Mouse (Mus musculus): ENCODE measurements at regions not wholly inside any gene's neighbourhood (a gene's known extent, or its start where the extent isn't known, plus 50 kb on each side); places are given as distances from the start of the nearest gene placed in this dataset.
"Not testable (repeated sequence)": the region's sequence is repeated elsewhere in the genome, so short reads cannot be mapped to it uniquely, and the experiment has no call there.

DNA sequence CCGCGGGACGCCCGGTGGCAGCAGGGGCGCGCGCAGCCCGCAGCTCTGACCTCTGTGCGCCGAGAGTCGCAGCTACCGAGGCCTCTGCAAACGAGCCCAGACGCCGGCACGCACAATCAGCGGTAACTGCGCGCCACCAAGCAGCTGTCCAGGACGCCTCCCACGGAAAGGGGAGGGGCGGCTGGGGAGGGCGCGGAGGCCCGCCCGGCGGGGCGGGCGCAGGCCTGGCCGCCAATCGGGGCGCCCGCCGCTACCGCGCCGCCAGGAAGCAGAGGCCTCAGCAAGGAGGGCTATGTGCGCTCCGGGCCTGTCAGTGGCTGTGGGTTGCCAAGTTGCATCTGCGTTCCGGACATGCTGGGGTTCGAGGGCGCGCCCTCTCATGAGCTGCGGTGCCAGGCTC, 613.3 kb upstream of the Ywhaq start:
- DNase-seq (ENCODE audit: low spot score in 2 of 2) = peak in 1 of 2 experiments; percentile 4

GRCm38 (mm10) chr12:22030263-22030662, 612.8 kb upstream of the Ywhaq start:
- not testable (repeated sequence) for DNase-seq (ENCODE audit: low spot score in 2 of 2)
